Mouse (Mus musculus) hindbrain, embryonic 10.5 days (tissue): Measurements from ENCODE around the gene Gm20422. TPM values are rescaled to one million over a fixed set of nuclear protein-coding genes. Genes with fewer than 3 reads are reported as not detected.
A peak's percentile ranks its signal among the peaks of the same experiment; 100 is the strongest.

Experiments
- DNase-seq: peaks from one replicate; pipeline ENCODE4 v3.0.0-alpha.2; 2017; ENCODE audit warnings: low spot score
- H3K27ac ChIP-seq: fragments of 300-500 bp; sonication (generic); 2 replicates; pipeline ENCODE4 v1.5.1; 2016; ENCODE audit warnings: mild to moderate bottlenecking, moderate library complexity
- H3K27me3 ChIP-seq: fragments of 300-500 bp; sonication (generic); 2 replicates; pipeline ENCODE4 v1.6.1; 2016; ENCODE audit warnings: mild to moderate bottlenecking; ENCODE audit not compliant: poor library complexity, insufficient read depth, severe bottlenecking
- H3K36me3 ChIP-seq: fragments of 300-500 bp; sonication (generic); 2 replicates; pipeline ENCODE4 v1.6.1; 2016; ENCODE audit warnings: mild to moderate bottlenecking, moderate library complexity
- H3K4me1 ChIP-seq: fragments of 300-500 bp; sonication (generic); replicated peaks from 2 replicates; pipeline ENCODE4 v1.6.1; 2016; ENCODE audit warnings: mild to moderate bottlenecking
- H3K4me3 ChIP-seq: fragments of 300-500 bp; sonication (generic); 2 replicates; pipeline ENCODE4 v1.5.1; 2016; ENCODE audit warnings: mild to moderate bottlenecking, moderate library complexity
- H3K9me3 ChIP-seq: fragments of 300-500 bp; sonication (generic); 2 replicates; pipeline ENCODE4 v1.6.1; 2016; ENCODE audit warnings: mild to moderate bottlenecking, moderate library complexity
- WGBS: fragments of 180-500 bp; shearing (Covaris S2); methylation state at CpG from one replicate; pipeline ENCODE4 v1.1.7; 2016; 5-methylcytosine and 5-hydroxymethylcytosine counted together
- polyA plus RNA-seq: library from polyadenylated mRNA; unstranded; fragments of >200 nt; fragmentation: Nextera tagmentation; extraction: Ambion mirVana; gene quantifications from 2 replicates; pipeline ENCODE4 v1.2.1, GENCODE M21; 2016

The Gm20422 gene
- polyA plus RNA-seq, 1 experiment from 2014 or later, result 0.58 TPM

- H3K4me1 ChIP-seq, result peaks cover 28% of the 10 kb centered on the region
- no peaks in the 10 kb centered on the region for H3K9me3 ChIP-seq
- H3K4me3 ChIP-seq, result peak overlapping the region; percentile 100
- WGBS, result 33% methylated on average over 11 of the region's 11 CpGs
- H3K27me3 ChIP-seq, result no peaks in the 10 kb centered on the region
- DNase-seq, result no peak
- H3K36me3 ChIP-seq, result peaks cover 29% of the 10 kb centered on the region
- peak overlapping the region; percentile 97 for H3K27ac ChIP-seq
Observed at GRCm38 (mm10) chr8:69790364-69790763, 15.7 kb upstream of the Gm20422 start.

- H3K27ac ChIP-seq, result no peak overlapping the region
- H3K4me3 ChIP-seq, result peak overlapping the region; percentile 100
- H3K27me3 ChIP-seq, result no peaks in the 10 kb centered on the region
- H3K36me3 ChIP-seq, result peaks cover 22% of the 10 kb centered on the region
- H3K9me3 ChIP-seq, result no peaks in the 10 kb centered on the region
- 76% methylated on average over 5 of the region's 5 CpGs for WGBS
- H3K4me1 ChIP-seq, result peaks cover 28% of the 10 kb centered on the region
- no peak for DNase-seq
Observed at GRCm38 (mm10) chr8:69789731-69790130, 15.0 kb upstream of the Gm20422 start.

- no peak for DNase-seq
- no peak overlapping the region for H3K4me3 ChIP-seq
- H3K4me1 ChIP-seq, result peaks cover 28% of the 10 kb centered on the region
- peaks cover 16% of the 10 kb centered on the region for H3K36me3 ChIP-seq
- no peak overlapping the region for H3K27ac ChIP-seq
- 92% methylated on average over 5 of the region's 5 CpGs for WGBS
- H3K27me3 ChIP-seq, result no peaks in the 10 kb centered on the region
- H3K9me3 ChIP-seq, result no peaks in the 10 kb centered on the region
Observed at GRCm38 (mm10) chr8:69789105-69789504, 14.4 kb upstream of the Gm20422 start.

- peaks cover 20% of the 10 kb centered on the region for H3K4me1 ChIP-seq
- no peaks in the 10 kb centered on the region for H3K9me3 ChIP-seq
- H3K27ac ChIP-seq, result no peak overlapping the region
- DNase-seq, result no peak
- 0 out of 2 replicates have a peak, but pooled peaks cover 5% of the 10 kb centered on the region for H3K36me3 ChIP-seq
- H3K27me3 ChIP-seq, result no peaks in the 10 kb centered on the region
- H3K4me3 ChIP-seq, result no peak overlapping the region
- WGBS, result 69% methylated on average over 12 of the region's 12 CpGs
Observed at GRCm38 (mm10) chr8:69777111-69777510, 2.4 kb upstream of the Gm20422 start.

- Histone ChIP-seq H3K4me3 (peak overlapping the region; percentile 82), H3K27ac (peak overlapping the region; percentile 100), H3K36me3 (peaks cover 25% of the 10 kb centered on the region), H3K4me1 (peaks cover 25% of the 10 kb centered on the region), H3K9me3 (no peaks in the 10 kb centered on the region), H3K27me3 (no peaks in the 10 kb centered on the region)
- WGBS, result 64% methylated on average over 2 of the region's 2 CpGs
- no peak for DNase-seq
Observed at GRCm38 (mm10) chr8:69775149-69775534, 456 bp upstream of the Gm20422 start.

GRCm38 (mm10) chr8:69772106-69772505, 2.6 kb downstream of the Gm20422 start:
- Histone ChIP-seq H3K27ac (no peak overlapping the region), H3K36me3 (peaks cover 55% of the 10 kb centered on the region), H3K9me3 (peaks cover 5% of the 10 kb centered on the region; the same call in 1 of the 2 replicates), H3K4me3 (no peak overlapping the region), H3K27me3 (no peaks in the 10 kb centered on the region), H3K4me1 (peaks cover 25% of the 10 kb centered on the region)
- 88% methylated on average over 2 of the region's 2 CpGs for WGBS
- no peak for DNase-seq

- WGBS, result 92% methylated on average over 9 of the region's 9 CpGs
- DNase-seq, result no peak
- peaks cover 64% of the 10 kb centered on the region for H3K36me3 ChIP-seq
Observed at GRCm38 (mm10) chr8:69771221-69771620, 3.5 kb downstream of the Gm20422 start.

GRCm38 (mm10) chr8:69761814-69762445, 12.8 kb downstream of the Gm20422 start:
- Histone ChIP-seq H3K9me3 (peaks cover 9% of the 10 kb centered on the region), H3K4me1 (no peaks in the 10 kb centered on the region), H3K27ac (no peak overlapping the region), H3K36me3 (peaks cover 95% of the 10 kb centered on the region), H3K4me3 (no peak overlapping the region), H3K27me3 (no peaks in the 10 kb centered on the region)
- 90% methylated on average over 4 of the region's 4 CpGs for WGBS
- DNase-seq, result no peak

More at GRCm38 (mm10) chr8:69771221-69771620, 3.5 kb downstream of the Gm20422 start:
- no peak overlapping the region for H3K27ac ChIP-seq
- peaks cover 25% of the 10 kb centered on the region for H3K4me1 ChIP-seq
- no peak overlapping the region for H3K4me3 ChIP-seq
- no peaks in the 10 kb centered on the region for H3K27me3 ChIP-seq
- peaks cover 9% of the 10 kb centered on the region for H3K9me3 ChIP-seq

- no peak overlapping the region for H3K27ac ChIP-seq
- H3K4me1 ChIP-seq, result no peaks in the 10 kb centered on the region
- H3K4me3 ChIP-seq, result no peak overlapping the region
- no peaks in the 10 kb centered on the region for H3K27me3 ChIP-seq
- no peak for DNase-seq
- H3K9me3 ChIP-seq, result no peaks in the 10 kb centered on the region
- 94% methylated on average over 5 of the region's 5 CpGs for WGBS
- H3K36me3 ChIP-seq, result peaks cover 78% of the 10 kb centered on the region
Observed at GRCm38 (mm10) chr8:69758316-69758715, 16.4 kb downstream of the Gm20422 start.

- no peaks in the 10 kb centered on the region for H3K27me3 ChIP-seq
- peaks cover 31% of the 10 kb centered on the region for H3K36me3 ChIP-seq
- no peak overlapping the region for H3K27ac ChIP-seq
- no peak overlapping the region for H3K4me3 ChIP-seq
- H3K9me3 ChIP-seq, result no peaks in the 10 kb centered on the region
- 88% methylated on average over 2 of the region's 2 CpGs for WGBS
- H3K4me1 ChIP-seq, result peaks cover 13% of the 10 kb centered on the region
- no peak for DNase-seq
Observed at GRCm38 (mm10) chr8:69752437-69752836, 22.2 kb downstream of the Gm20422 start.

- Histone ChIP-seq H3K27me3 (no peaks in the 10 kb centered on the region), H3K9me3 (no peaks in the 10 kb centered on the region), H3K4me3 (peak within 1 kb of the TSS; percentile 75), H3K36me3 (peaks cover 11% of the 10 kb centered on the region), H3K4me1 (peaks cover 13% of the 10 kb centered on the region), H3K27ac (peak within 1 kb of the TSS; percentile 98)
- peak; percentile 96 for DNase-seq
- WGBS, result 3% methylated on average over 48 of the region's 48 CpGs
Observed at GRCm38 (mm10) chr8:69749544-69750454, 24.9 kb downstream of the Gm20422 start, which contains the start of gene Zfp963. Gene Zfp963, minus strand, starts transcription at chr8:69749970.

- 81% methylated on average over 2 of the region's 2 CpGs for WGBS
- Histone ChIP-seq H3K4me3 (no peak overlapping the region), H3K4me1 (no peaks in the 10 kb centered on the region), H3K9me3 (no peaks in the 10 kb centered on the region), H3K27ac (no peak overlapping the region), H3K27me3 (no peaks in the 10 kb centered on the region), H3K36me3 (peaks cover 28% of the 10 kb centered on the region)
- no peak for DNase-seq
Observed at GRCm38 (mm10) chr8:69741231-69741630, 33.5 kb downstream of the Gm20422 start.

GRCm38 (mm10) chr8:69740763-69741162, 33.9 kb downstream of the Gm20422 start:
- Histone ChIP-seq H3K4me1 (no peaks in the 10 kb centered on the region), H3K27me3 (no peaks in the 10 kb centered on the region), H3K9me3 (no peaks in the 10 kb centered on the region), H3K4me3 (no peak overlapping the region), H3K27ac (no peak overlapping the region), H3K36me3 (peaks cover 28% of the 10 kb centered on the region)
- no peak for DNase-seq
- WGBS, result 84% methylated on average over 6 of the region's 6 CpGs
